Mouse (Mus musculus) layer of hippocampus, adult 2 months (tissue): ENCODE results near the gene H2-DMa. TPM values are rescaled to one million over a fixed set of nuclear protein-coding genes. Genes with fewer than 3 reads are reported as not detected.
A peak's percentile ranks its signal among the peaks of the same experiment; 100 is the strongest.

Experiments
- DNase-seq, 2 experiments: peaks; one replicate each; pipeline ENCODE4 v3.0.0; 2022; ENCODE audit warnings: low spot score in 2 of 2
- H3K27ac ChIP-seq: fragments of 200-600 bp; 2 replicates; pipeline ENCODE4 v1.8.1; 2022
- H3K4me3 ChIP-seq: fragments of 200-600 bp; 2 replicates; pipeline ENCODE4 v1.8.1; 2022; ENCODE audit warnings: mild to moderate bottlenecking
- CTCF ChIP-seq: fragments of 200-600 bp; conservative IDR thresholded peaks from 2 replicates; pipeline ENCODE4 v1.8.1; 2022; ENCODE audit warnings: antibody characterized with exemption, mild to moderate bottlenecking, moderate library complexity
- total RNA-seq, 2 experiments: library from RNA; stranded (reverse); gene quantifications; 2 replicates each; pipeline ENCODE4 v1.2.3; 2021

The H2-DMa gene
- total RNA-seq, 2 experiments from 2014 or later = 26.2 to 33.1 TPM

DNA sequence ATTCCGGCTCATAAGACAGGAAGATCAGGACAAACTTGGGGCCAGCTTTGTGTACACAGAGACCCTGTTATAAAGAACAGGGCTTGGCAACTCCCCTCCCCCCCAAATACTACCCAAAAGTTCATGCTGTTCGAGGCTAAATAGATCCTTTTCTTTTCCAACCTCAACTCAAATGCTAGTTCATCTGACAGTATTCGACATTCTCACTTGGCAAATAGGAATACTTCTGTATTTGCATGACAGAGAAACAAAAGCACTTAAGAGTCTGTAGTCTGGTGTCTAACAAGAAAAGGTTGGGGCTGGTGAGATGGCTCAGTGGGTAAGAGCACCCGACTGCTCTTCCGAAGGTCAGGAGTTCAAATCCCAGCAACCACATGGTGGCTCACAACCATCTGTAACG is 10.9 kb upstream of the H2-DMa start:
- Histone ChIP-seq H3K27ac (no peak overlapping the region), H3K4me3 (no peak overlapping the region)
- no peak for DNase-seq
- TF ChIP-seq CTCF = no peak

DNA sequence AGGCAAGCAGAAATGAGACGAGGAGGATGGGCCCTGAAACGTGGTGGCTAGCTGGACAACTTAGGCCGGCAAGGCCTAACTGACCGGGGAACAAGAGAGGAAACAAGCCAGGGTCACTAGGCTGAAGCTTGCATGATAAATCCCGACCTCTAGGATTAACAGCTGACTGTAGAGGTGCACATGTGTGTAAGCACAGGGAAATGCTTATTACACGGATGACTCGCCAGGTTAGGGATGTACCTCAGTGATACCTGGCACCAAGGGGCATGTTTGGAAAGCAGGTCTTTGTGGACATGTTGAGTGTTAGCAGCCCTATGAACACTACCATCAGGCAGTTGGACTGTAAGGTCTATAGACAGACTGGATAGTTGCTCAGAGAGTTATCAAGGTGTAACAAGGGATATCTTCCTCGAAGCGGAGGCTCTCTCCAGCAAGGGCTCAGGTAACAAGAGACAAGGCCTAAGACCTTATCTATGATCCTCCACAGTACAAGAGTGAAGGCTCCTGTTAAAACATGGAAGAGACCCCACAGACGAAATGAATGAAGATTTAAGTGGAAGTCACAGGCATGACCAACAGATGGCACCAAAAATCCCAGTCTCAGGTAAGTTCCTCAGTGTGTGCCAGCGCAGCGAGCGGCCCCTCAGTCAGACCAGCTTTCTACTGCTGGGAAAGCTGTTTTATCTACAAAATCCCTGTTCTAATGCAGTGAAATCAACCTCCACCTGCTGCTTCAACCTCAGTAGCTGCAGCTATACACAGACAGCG is 10.1 kb upstream of the H2-DMa start:
- DNase-seq = no peak
- no peak overlapping the region for H3K4me3 ChIP-seq
- peak; percentile 65 for TF ChIP-seq CTCF
- H3K27ac ChIP-seq = no peak overlapping the region

- DNase-seq = no peak
- H3K27ac ChIP-seq = peak overlapping the region; percentile 39; the same call in 1 of the 2 replicates
- no peak overlapping the region for H3K4me3 ChIP-seq
- TF ChIP-seq CTCF = no peak
Observed at GRCm38 (mm10) chr17:34109806-34110195, 9.5 kb upstream of the H2-DMa start.

- Histone ChIP-seq H3K4me3 (no peak overlapping the region), H3K27ac (peak overlapping the region; percentile 39; the same call in 1 of the 2 replicates)
- DNase-seq = no peak
- TF ChIP-seq CTCF = no peak
Observed at GRCm38 (mm10) chr17:34110309-34110708, 9.0 kb upstream of the H2-DMa start.

- TF ChIP-seq CTCF = no peak
- Histone ChIP-seq H3K4me3 (no peak overlapping the region), H3K27ac (no peak overlapping the region)
- DNase-seq = no peak
Observed at GRCm38 (mm10) chr17:34114114-34114513, 5.2 kb upstream of the H2-DMa start.

DNA sequence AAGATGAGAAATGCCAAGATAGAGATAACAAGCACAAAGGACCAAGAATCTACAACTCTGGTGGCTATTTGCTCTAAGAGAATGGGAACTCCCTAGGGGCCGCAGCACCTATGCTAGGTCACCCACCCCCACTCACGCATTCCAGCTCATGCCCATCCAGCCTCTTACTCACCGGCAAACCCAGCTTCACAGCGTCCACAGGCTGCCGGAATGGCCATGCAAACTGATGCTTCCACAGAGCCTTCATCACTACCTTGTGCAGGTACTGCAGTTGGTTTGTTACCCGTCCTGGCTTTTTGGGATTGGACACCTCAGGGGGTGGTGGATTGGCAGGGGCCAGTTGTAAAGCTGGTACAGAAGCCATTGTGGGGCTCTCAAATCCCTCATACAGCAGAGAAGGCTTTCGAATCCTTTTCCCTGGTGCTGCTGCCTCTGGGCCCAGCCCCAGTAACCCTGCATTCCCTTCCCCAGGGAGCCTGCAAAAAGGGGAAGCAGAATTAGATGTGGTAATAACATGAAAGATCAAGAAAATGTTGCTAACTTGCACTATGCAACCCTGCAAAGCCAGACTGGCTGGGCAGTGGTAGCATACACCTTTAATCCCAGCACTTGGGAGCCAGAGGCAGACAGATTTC is 2.5 kb upstream of the H2-DMa start:
- Histone ChIP-seq H3K4me3 (peak overlapping the region; percentile 98), H3K27ac (peak overlapping the region; percentile 100; the same call in 1 of the 2 replicates)
- DNase-seq = no peak
- TF ChIP-seq CTCF = no peak

GRCm38 (mm10) chr17:34117421-34118112 is 1.8 kb upstream of the H2-DMa start:
- Histone ChIP-seq H3K4me3 (peak overlapping the region; percentile 98), H3K27ac (peak overlapping the region; percentile 100)
- DNase-seq = no peak
- TF ChIP-seq CTCF = no peak

- TF ChIP-seq CTCF = no peak
- DNase-seq = no peak
- Histone ChIP-seq H3K27ac (peak overlapping the region; percentile 100), H3K4me3 (peak overlapping the region; percentile 98)
Observed at GRCm38 (mm10) chr17:34118113-34118872, 1.0 kb upstream of the H2-DMa start.

DNA sequence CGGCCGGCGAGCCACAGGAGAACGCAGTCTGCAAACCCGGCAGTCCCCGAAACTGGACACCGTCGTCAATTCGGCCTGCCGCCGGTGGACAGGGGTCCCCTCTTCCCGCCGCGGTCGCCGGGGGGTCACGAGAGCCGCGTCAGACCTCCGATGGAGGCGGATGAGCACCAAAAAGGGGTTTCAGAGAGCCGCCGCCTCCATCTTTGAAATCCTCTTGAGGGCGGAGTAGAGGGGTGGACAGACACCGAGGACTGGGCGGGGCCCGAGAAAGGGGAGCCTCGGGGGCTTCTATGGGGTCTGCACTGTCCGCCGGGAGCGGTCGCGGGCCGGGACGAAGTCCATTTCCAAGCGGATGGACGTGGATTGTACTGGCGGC is 480 bp upstream of the H2-DMa start:
- no peak for TF ChIP-seq CTCF
- Histone ChIP-seq H3K27ac (peak overlapping the region; percentile 100), H3K4me3 (peak overlapping the region; percentile 98)
- DNase-seq = no peak

DNA sequence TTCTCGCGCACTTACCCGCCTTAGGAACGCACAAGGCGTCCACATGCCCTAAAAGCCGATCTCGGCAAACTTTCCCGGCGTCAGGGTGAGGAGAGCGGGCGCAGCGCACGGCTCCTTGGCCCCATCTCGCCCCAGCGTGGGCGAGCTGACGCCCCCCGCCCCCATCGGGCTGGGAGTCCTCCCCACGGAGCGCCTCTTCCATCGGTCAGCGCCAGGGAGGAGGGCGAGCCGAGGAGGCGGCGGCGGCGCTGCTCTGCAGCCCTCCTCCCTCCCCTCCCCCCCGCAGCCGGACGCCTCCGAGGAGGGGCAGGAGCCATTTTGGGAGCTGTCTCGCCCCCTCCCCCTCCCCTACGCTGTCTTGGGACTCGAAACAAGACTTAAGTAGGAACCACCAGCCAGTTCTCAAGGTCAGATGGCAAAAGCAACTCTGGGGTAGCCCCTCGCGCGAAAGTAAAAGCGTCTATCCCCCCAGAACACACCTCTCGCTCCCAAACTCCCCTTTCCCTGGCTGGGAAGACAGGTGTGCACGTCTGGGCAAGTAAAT is 911 bp downstream of the H2-DMa start:
- H3K27ac ChIP-seq = peak overlapping the region; percentile 100
- TF ChIP-seq CTCF = no peak

GRCm38 (mm10) chr17:34120814-34121171 is 1.5 kb downstream of the H2-DMa start:
- DNase-seq = peak in 1 of 2 experiments; percentile 67
- H3K27ac ChIP-seq = peak overlapping the region; percentile 100
- peak overlapping the region; percentile 98 for H3K4me3 ChIP-seq
- peak; percentile 56 for TF ChIP-seq CTCF

More for the DNA sequence above, 911 bp downstream of the H2-DMa start:
- H3K4me3 ChIP-seq = peak overlapping the region; percentile 98
- DNase-seq = peak; percentile 88

DNA sequence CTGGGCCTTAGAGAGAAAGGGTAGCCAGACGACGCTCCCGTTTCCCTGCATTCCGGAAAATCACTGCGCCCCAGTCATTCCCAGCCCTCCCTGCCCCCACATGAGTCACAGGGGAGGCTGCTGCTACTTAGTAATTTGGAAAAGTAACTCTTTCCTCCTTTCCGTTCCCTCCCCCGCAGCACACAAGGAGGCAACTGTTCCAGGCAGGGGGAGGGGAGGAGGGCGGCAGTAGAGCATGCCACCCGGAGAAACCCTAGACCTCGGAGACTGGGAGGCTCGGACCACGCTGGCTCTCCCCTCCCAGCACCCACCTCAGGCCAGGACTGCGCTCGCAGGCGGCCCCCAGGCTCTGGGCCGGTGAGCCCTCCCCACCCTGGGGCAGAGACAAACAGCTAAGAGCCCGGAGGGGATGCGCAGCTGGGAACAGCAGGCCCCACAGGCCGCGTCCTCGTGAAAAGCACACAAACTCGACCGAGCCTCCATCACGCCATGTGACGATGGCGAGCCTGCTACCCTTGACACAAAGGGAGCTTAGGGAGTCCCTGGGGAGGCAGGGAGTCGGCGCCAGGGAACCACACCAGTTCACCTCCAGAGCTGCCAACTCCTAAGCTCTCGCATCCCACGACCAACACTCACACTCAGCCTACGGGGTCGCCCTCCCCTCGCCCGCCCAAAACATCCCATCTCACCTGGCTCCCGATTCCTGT is 2.0 kb downstream of the H2-DMa start:
- Histone ChIP-seq H3K27ac (peak overlapping the region; percentile 100), H3K4me3 (peak overlapping the region; percentile 98)
- TF ChIP-seq CTCF = no peak
- DNase-seq = peak; percentile 87 to 92
